Mouse (Mus musculus): Measurements from ENCODE around the gene Tef. TPM values are rescaled to one million over a fixed set of nuclear protein-coding genes. Genes with fewer than 3 reads are reported as not detected.
A peak's percentile ranks its signal among the peaks of the same experiment; 100 is the strongest.

Gene Tef
- 100 to 1,000 TPM in 1 of 2 experiments, 10 to 100 TPM in 1; 46.7 to 127 TPM for total RNA-seq (2021)
- polyA plus RNA-seq (2012; rRNA removed) = 76.7 and 100 TPM in 2 replicates
- long read RNA-seq, full-length matches to known transcripts = 33 of 40 reads
- long read RNA-seq, partial matches to known transcripts = 0 of 40 reads
- long read RNA-seq, other reads (novel, unspliced or antisense) = 7 of 40 reads

- Histone ChIP-seq H3K27me3 (ENCODE audit: control insufficient read depth, insufficient read depth, low read length) (no peaks in the 10 kb centered on the region), H3K4me3 (peak within 1 kb of the TSS; percentile 59), H3K27ac (peak within 1 kb of the TSS; percentile 86), H3K4me1 (ENCODE audit: control insufficient read depth, insufficient read depth, low read length) (peaks cover 20% of the 10 kb centered on the region), H3K79me2 (replicated peaks; ENCODE audit: control insufficient read depth, insufficient read depth, low read length) (no peaks in the 10 kb centered on the region), H3K36me3 (ENCODE audit: control insufficient read depth, insufficient read depth, low read length) (peaks cover 18% of the 10 kb centered on the region), H3K9ac (ENCODE audit: low read depth, low read length) (peak within 1 kb of the TSS; percentile 81)
- 10% methylated on average over 19 of the region's 19 CpGs for WGBS
- TF ChIP-seq CTCF (IDR thresholded peaks at IDR 0.05) (peak; percentile 60), EP300 (IDR thresholded peaks at IDR 0.05; ENCODE audit: insufficient read depth, low read depth, low read length) (peak; percentile 96), POLR2A (IDR thresholded peaks at IDR 0.05; ENCODE audit: insufficient read depth, low read depth, low read length) (peak; percentile 95)
- peak; percentile 100 for DNase-seq
- intact Hi-C loops (cut with DNase I) = no loop called here
Observed at GRCm38 (mm10) chr15:81802001-81802890, at the start of gene Tef. Gene Tef (plus strand): TSS chr15:81802421.

GRCm38 (mm10) chr15:81753669-81754068 is 48.6 kb upstream of the Tef start:
- Histone ChIP-seq H3K27ac (no peak overlapping the region), H3K79me2 (replicated peaks; ENCODE audit: control insufficient read depth, insufficient read depth, low read length) (peaks cover 19% of the 10 kb centered on the region), H3K27me3 (ENCODE audit: control insufficient read depth, insufficient read depth, low read length) (no peaks in the 10 kb centered on the region), H3K4me1 (ENCODE audit: control insufficient read depth, insufficient read depth, low read length) (peaks cover 6% of the 10 kb centered on the region), H3K4me3 (no peak overlapping the region), H3K9ac (ENCODE audit: low read depth, low read length) (no peak overlapping the region), H3K36me3 (ENCODE audit: control insufficient read depth, insufficient read depth, low read length) (no peaks in the 10 kb centered on the region)
- TF ChIP-seq POLR2A (IDR thresholded peaks at IDR 0.05; ENCODE audit: insufficient read depth, low read depth, low read length) (no peak), CTCF (IDR thresholded peaks at IDR 0.05) (no peak), EP300 (IDR thresholded peaks at IDR 0.05; ENCODE audit: insufficient read depth, low read depth, low read length) (no peak)
- WGBS = 92% methylated on average over 9 of the region's 9 CpGs
- intact Hi-C loops (cut with DNase I) = no loop called here
- no peak for DNase-seq

- intact Hi-C loops (cut with DNase I) = no loop called here
- peaks cover 19% of the 10 kb centered on the region for H3K79me2 ChIP-seq (replicated peaks; ENCODE audit: control insufficient read depth, insufficient read depth, low read length)
- no peak overlapping the region for H3K27ac ChIP-seq
- no peak overlapping the region for H3K9ac ChIP-seq (ENCODE audit: low read depth, low read length)
- no peak overlapping the region for H3K4me3 ChIP-seq
- no peak for DNase-seq
- no peak for TF ChIP-seq POLR2A (IDR thresholded peaks at IDR 0.05; ENCODE audit: insufficient read depth, low read depth, low read length)
- TF ChIP-seq EP300 (IDR thresholded peaks at IDR 0.05; ENCODE audit: insufficient read depth, low read depth, low read length) = no peak
- TF ChIP-seq CTCF (IDR thresholded peaks at IDR 0.05) = no peak
- H3K4me1 ChIP-seq (ENCODE audit: control insufficient read depth, insufficient read depth, low read length) = peaks cover 2% of the 10 kb centered on the region
- WGBS = 61% methylated on average over 5 of the region's 5 CpGs
- no peaks in the 10 kb centered on the region for H3K36me3 ChIP-seq (ENCODE audit: control insufficient read depth, insufficient read depth, low read length)
- no peaks in the 10 kb centered on the region for H3K27me3 ChIP-seq (ENCODE audit: control insufficient read depth, insufficient read depth, low read length)
Observed at GRCm38 (mm10) chr15:81758701-81759100, 43.5 kb upstream of the Tef start.

DNA sequence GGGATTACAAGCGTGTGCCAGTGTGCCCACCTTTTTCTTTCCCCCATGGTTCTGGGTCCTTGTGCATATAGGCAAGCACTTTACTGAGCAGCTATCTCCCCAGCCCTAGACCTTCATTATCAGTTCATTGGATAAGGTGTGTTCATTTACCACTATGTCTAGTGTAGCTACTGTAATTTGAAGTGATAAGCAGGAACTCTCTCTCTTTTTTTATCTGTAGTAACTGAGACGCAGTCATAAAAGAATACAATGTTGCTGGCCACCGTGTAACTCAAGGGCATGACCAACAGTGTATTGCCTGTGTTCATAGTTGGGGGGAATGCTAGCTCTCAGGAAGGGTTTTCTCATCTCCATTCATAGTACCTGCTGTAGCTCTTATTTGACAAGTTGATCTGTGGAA is 42.7 kb upstream of the Tef start:
- 75% methylated on average over 3 of the region's 3 CpGs for WGBS
- Histone ChIP-seq H3K27me3 (ENCODE audit: control insufficient read depth, insufficient read depth, low read length) (no peaks in the 10 kb centered on the region), H3K4me3 (no peak overlapping the region), H3K27ac (no peak overlapping the region), H3K4me1 (ENCODE audit: control insufficient read depth, insufficient read depth, low read length) (peaks cover 2% of the 10 kb centered on the region), H3K9ac (ENCODE audit: low read depth, low read length) (no peak overlapping the region), H3K79me2 (replicated peaks; ENCODE audit: control insufficient read depth, insufficient read depth, low read length) (peaks cover 17% of the 10 kb centered on the region), H3K36me3 (ENCODE audit: control insufficient read depth, insufficient read depth, low read length) (no peaks in the 10 kb centered on the region)
- TF ChIP-seq POLR2A (IDR thresholded peaks at IDR 0.05; ENCODE audit: insufficient read depth, low read depth, low read length) (no peak), EP300 (IDR thresholded peaks at IDR 0.05; ENCODE audit: insufficient read depth, low read depth, low read length) (no peak), CTCF (IDR thresholded peaks at IDR 0.05) (no peak)
- no peak for DNase-seq
- intact Hi-C loops (cut with DNase I) = no loop called here

- Histone ChIP-seq H3K4me3 (no peak overlapping the region), H3K9ac (ENCODE audit: low read depth, low read length) (no peak overlapping the region), H3K36me3 (ENCODE audit: control insufficient read depth, insufficient read depth, low read length) (no peaks in the 10 kb centered on the region), H3K4me1 (ENCODE audit: control insufficient read depth, insufficient read depth, low read length) (peaks cover 2% of the 10 kb centered on the region), H3K27me3 (ENCODE audit: control insufficient read depth, insufficient read depth, low read length) (no peaks in the 10 kb centered on the region), H3K79me2 (replicated peaks; ENCODE audit: control insufficient read depth, insufficient read depth, low read length) (peaks cover 14% of the 10 kb centered on the region), H3K27ac (no peak overlapping the region)
- TF ChIP-seq POLR2A (IDR thresholded peaks at IDR 0.05; ENCODE audit: insufficient read depth, low read depth, low read length) (no peak), CTCF (IDR thresholded peaks at IDR 0.05) (no peak), EP300 (IDR thresholded peaks at IDR 0.05; ENCODE audit: insufficient read depth, low read depth, low read length) (no peak)
- intact Hi-C loops (cut with DNase I) = no loop called here
- no peak for DNase-seq
- WGBS = 91% methylated on average over 5 of the region's 5 CpGs
Observed at GRCm38 (mm10) chr15:81760361-81761079, 41.7 kb upstream of the Tef start.
